Mouse (Mus musculus) embryo, embryonic 10 days (tissue): ENCODE measurements at regions not wholly inside any gene's neighbourhood (a gene's known extent, or its start where the extent isn't known, plus 50 kb on each side); places are given as distances from the start of the nearest gene placed in this dataset.

Source experiments
- DNase-seq: peaks from one replicate; pipeline ENCODE4 v3.0.0-alpha.2; 2015; ENCODE audit warnings: low spot score

GRCm38 (mm10) chr9:101807249-101807648 is 54.4 kb upstream of the 9630041A04Rik start:
- DNase-seq, result peak; percentile 6

DNA sequence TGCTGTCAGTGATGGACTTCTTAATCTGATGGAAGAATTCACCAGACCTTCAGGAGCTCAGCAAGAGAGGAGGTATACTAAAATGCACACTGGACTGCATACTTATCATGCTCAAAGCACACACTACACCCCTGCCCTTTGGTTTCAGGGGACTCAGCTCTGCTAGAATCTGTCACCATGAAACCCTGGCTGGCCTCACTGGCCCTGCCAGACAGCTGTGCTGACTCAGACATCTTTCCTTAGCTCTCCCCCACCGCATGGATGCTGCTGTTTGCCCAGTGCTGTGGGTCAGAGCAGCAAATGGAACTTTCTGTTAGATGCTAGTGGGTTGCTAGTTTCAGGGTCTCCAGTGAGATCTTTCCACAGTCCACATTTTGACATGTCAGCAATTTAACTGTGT is 64.9 kb upstream of the 9630041A04Rik start:
- DNase-seq, result no peak

DNA sequence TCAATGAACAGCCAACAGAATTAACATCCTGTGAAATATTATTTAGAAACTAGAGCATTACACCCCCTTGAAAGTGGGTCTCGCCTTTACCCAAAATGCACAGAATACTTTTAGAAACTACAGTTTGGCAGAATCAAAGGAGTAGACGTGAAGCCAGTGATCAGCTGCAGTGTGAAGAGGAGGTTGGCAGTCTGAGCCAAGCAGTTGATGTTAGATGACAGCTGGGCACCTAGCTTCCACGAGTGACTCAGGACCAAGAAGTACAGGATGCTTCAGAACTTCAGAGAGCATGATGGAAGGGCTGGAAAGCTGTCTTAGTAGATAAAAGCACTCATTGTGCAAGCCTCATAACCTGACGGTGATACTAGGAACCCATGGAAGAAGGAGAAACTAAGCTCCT is 65.6 kb upstream of the 9630041A04Rik start:
- DNase-seq, result no peak

- no peak for DNase-seq
Measured at GRCm38 (mm10) chr9:101795436-101795835, 66.2 kb upstream of the 9630041A04Rik start.

DNA sequence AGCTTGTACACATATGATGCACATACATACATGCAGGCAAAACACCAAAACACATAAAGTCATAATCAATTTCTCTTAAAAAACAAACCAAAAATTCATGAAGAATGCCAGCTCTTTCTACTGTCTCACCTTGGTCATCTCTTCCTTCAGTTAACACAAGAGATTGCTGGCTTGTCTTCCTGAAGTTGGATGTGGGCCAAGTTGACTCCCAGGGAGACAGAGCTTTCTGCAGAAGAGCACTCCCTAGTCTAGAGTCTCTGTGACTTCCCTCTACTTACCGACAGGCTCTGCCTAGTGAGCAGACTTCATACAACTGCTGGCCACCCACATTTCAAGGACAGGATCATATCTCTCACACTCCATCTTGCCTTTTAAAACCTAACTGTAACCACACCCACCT is 70.7 kb upstream of the 9630041A04Rik start:
- DNase-seq, result no peak

DNA sequence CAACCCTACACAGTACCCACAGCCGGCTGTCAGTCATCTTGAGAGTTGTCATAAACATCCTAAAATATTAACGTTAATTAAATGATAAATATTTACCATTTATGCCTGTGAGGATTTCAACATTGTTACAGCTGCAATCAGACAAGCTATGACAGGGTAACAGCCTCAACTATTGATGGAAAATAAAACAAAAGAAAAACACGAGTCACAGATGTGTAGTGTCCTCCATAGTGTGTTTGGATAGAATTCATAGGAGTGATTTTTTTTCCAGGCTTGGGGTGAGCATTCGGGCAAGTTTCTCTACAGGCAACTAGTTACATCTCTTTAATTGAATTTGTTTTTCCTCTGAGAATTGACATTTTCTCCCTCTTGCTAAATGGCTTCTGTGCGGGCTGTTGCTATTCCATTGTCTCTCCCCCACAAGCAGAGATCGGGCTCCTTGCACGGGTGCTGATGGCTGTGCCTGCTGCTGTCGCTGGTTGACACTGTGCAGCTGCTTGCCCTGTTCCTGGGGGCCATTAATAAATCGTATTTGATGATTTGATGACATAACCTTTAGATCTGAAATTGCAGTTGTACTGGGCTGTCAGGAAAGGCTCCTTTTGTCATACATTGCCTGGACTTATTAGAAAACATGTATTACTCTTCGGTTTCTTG is 120.6 kb upstream of the 9630041A04Rik start:
- peak; percentile 29 for DNase-seq

GRCm38 (mm10) chr9:101739322-101739721 is 122.3 kb upstream of the 9630041A04Rik start:
- peak; percentile 6 for DNase-seq

- DNase-seq, result peak; percentile 28
Measured at GRCm38 (mm10) chr9:101734271-101734670, 127.4 kb upstream of the 9630041A04Rik start.

GRCm38 (mm10) chr9:101733611-101734225 is 127.9 kb upstream of the 9630041A04Rik start:
- DNase-seq, result peak; percentile 41

DNA sequence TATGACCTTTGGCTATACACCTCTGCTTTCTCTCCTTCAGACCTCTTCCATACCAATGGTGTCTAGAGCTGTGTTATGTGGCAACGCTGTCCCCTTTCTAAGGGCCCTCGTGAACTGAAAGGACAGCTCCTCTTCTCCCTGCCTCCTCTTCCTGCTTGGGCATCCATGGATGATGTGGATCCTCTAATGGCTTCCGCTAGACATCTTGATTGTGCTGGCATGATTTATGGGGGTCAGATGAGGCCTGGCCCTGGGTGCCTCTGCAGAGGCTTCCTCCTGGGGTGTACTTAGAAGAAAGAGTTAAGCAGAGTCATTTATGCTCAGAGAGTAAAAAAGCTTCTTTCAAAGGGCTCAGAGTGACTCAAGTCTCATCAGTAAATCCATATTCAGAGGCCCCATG is 131.5 kb upstream of the 9630041A04Rik start:
- peak; percentile 61 for DNase-seq

GRCm38 (mm10) chr9:101717911-101718310 is 143.7 kb upstream of the 9630041A04Rik start:
- peak; percentile 51 for DNase-seq

DNA sequence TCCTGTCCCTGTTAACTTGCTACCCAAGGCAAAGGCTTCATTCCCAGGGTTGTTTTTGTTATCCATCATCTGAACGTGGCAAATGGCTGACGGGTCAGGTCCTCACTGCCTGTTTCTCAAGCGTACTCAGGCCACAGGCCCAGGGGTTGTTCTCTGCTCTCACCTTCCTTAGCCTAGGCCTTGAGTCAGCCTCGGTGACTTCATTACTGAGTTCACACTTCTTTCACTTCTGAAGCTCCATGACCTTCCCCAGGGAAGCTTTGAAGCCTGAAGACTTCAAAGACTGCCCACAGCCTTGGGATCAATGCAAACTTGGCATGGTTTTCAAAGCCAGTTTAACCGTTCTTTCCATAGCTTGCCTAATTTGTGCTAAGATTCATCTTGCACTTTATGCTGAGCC is 145.3 kb upstream of the 9630041A04Rik start:
- no peak for DNase-seq

GRCm38 (mm10) chr9:101714805-101715204 is 146.8 kb upstream of the 9630041A04Rik start:
- no peak for DNase-seq

DNA sequence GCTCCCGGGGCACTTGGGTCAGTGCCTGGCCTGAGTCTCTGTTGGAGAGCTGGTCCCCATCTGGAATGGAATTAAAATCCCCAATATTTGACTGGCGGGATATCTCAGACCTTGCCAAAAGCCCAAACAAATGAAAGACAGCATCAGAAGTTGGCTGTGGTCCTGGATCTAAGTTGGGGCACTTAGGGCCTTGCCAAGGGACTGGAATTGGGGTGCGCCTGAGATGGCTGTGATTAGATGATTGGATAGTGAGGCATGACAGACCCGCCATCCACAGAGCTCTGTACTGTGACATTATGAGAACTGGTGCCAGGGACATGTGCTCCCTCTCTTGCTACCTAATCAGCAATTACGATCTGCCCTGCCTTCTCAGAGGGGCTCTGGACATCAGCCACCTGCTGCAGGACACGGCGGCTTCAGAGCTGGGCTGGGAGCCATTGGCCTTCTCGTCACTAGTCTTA is 151.0 kb upstream of the 9630041A04Rik start:
- DNase-seq, result no peak

DNA sequence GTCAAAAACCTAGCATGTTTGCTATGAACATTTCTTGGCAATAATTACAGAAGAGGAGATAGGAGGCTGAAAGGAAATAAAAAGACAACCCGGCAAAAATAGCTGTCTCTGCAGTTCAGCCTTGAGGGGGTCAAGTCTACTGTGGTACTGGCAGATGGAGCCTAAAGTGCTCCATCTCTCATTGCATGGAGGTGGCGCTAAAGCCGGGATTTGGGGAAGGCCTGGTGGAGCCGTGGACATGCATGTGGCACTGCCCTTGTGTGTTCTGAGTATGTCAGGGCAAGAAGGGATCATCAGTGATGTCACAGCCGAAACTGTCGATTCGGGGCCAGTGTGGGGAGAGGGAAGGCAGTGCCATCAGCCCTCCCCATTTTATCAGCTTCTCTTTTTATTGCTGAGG is 161.3 kb upstream of the 9630041A04Rik start:
- DNase-seq, result no peak

- DNase-seq, result no peak
Measured at GRCm38 (mm10) chr9:101694054-101694453, 167.6 kb upstream of the 9630041A04Rik start.

GRCm38 (mm10) chr9:101691336-101691735 is 170.3 kb upstream of the 9630041A04Rik start:
- DNase-seq, result no peak

DNA sequence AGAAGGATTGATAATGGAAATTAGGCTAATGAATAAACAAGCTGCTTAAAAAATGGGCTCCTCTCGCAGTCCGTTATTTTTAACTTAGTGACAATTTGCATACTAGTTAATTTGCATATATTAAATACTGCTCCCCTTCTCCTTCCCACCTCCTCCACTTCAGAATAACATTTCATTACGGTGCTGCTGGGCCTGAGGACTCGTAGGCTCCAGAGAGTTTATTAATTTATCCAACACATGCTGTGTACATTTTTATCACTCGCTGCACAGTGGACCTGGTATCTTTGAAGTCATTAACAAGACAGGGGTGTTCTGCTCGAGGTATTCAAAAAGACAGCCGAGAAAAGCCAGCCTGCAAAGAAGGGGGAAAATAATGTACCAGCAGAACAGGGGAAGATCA is 170.7 kb upstream of the 9630041A04Rik start:
- no peak for DNase-seq

DNA sequence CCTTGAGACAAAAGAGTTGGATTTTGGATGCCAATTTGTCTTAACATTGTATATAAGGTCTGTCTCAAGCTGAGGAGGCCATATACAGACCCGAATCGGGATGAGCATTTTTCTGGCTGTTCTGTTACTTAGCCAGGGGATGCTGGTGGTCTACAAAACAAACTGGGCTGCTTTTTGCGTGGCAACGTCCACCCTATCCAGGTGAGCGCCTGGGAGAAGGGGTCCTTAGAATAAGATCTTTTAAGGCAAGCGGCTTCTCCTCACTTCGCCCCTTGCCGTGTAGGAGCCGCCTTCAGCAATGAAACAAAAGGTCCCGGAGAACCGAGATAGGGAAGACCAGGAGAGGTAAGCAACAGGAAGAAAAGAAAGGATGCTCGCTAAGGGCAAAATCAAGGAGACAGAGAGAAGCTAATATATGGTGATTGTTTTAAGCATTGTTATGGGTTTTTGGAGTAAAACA is 171.2 kb upstream of the 9630041A04Rik start:
- DNase-seq, result no peak

- peak; percentile 97 for DNase-seq
Measured at GRCm38 (mm10) chr9:101689532-101690401, 171.9 kb upstream of the 9630041A04Rik start.

- DNase-seq, result no peak
Measured at GRCm38 (mm10) chr9:101687226-101687625, 174.4 kb upstream of the 9630041A04Rik start.

GRCm38 (mm10) chr9:101677563-101677962 is 184.1 kb upstream of the 9630041A04Rik start:
- no peak for DNase-seq

- DNase-seq, result no peak
Measured at GRCm38 (mm10) chr9:101670111-101670510, 191.5 kb upstream of the 9630041A04Rik start.
